Mouse (Mus musculus): Measurements from ENCODE around the gene Gtf3c3.

GRCm38 (mm10) chr1:54468662-54469061, 29.9 kb upstream of the Gtf3c3 start:
- TF ChIP-seq POLR2A (IDR thresholded peaks at IDR 0.05; ENCODE audit: low read depth, low read length), result no peak
- no peak for TF ChIP-seq CTCF (IDR thresholded peaks at IDR 0.05; ENCODE audit: extremely low read depth, insufficient read depth, insufficient read length, insufficient replicate concordance)

Measured in spleen, adult 2 months (tissue).